Mouse (Mus musculus) bone marrow, adult 2 months (tissue): ENCODE data around the gene Bcl7c.

Experiments
- CTCF ChIP-seq: fragments of 200-500 bp; IDR thresholded peaks from 2 replicates; pipeline ENCODE4 v1.5.1; 2011; ENCODE audit warnings: low read length, control low read depth; ENCODE audit not compliant: control insufficient read depth, insufficient read depth
- POLR2A ChIP-seq: fragments of 200-500 bp; IDR thresholded peaks from 2 replicates; pipeline ENCODE4 v1.6.1; 2011; ENCODE audit warnings: low read depth, mild to moderate bottlenecking, control low read depth, low read length, borderline replicate concordance; ENCODE audit not compliant: control insufficient read depth

- TF ChIP-seq POLR2A: no peak
- peak; percentile 97 for TF ChIP-seq CTCF
Observed at GRCm38 (mm10) chr7:127674977-127675376, 33.8 kb downstream of the Bcl7c start.
